Mouse (Mus musculus): ENCODE data around the gene Kif27. TPM values are rescaled to one million over a fixed set of nuclear protein-coding genes. Genes with fewer than 3 reads are reported as not detected.
"Not testable (repeated sequence)": the region's sequence is repeated elsewhere in the genome, so short reads cannot be mapped to it uniquely, and the experiment has no call there.

Kif27 gene
- total RNA-seq, 2 experiments from 2014 or later = not detected

DNA sequence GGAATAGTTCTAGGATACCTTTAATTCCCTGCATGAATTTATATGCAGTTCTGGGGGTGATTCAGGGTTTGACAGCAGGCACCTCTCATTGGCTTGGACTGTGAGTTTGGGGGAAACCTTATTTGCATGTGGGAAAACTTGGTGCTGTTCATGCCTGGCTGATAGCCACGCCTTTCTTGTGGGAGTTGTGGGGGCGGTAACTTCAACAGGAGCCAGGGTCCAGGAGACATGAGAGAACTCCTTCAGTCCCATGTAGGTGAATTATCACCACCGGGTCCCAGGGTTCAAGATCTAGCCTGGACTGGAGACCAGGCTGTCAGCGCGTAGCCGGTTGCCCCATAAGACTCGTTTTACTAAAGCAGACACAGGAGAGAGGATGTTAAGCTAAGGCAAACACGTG, 6.3 kb upstream of the Kif27 start:
- not testable (repeated sequence) for DNase-seq (ENCODE audit: low spot score)

DNA sequence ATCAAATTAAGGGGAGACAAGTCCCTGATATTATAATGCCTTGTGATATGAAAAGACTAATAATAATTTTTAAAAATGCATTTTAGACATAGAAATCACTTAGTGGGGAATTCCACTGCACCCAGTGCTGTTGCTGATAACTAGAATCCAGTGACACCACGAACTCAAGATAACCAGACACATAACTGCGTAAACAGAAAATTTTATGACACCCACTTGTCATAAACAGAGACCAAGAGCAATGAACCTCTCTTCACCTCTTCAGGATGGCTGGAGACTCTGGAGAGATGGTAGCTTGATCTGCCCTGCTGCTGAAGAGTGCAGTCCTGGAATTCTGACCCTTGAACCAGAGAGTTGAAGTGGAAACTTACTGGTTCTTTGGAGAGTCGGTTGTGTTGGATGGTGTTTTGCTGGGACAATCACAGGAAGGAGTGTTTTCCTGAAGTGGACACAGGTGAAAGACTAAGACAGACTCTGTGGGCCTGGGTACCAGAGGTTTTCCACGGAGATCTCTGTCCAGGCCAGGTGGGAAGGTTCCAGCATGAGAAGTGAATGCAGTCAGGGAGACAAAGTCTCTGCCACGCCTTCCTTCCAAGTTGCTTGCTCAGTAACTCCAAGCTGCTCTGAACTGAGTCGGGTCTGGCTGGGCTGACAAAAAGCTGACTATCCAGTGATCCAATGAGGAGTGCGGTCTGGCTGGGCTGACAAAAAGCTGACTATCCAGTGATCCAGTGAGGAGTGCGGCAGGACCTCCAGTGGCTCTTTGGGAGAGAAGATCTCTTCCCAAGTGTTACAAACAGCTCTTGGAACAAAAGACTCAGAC, 5.6 kb upstream of the Kif27 start:
- DNase-seq (ENCODE audit: low spot score) = no peak

DNA sequence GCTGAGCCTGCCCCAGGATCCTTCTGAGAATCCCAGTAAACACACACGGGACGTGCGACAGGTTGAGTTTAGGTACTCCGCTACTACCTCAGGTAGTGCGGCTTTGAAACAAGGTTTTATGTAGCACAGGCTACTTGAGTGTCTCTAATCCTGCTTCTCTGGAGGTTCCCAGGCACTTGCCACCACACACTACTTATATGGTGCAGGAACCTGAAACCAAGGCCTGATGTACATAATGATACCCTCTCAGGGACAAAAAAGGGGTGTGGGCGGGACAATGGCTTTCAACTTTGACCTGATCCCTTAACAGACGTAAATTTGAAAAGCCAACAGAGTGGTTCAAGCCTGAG, 357 bp upstream of the Kif27 start:
- DNase-seq (ENCODE audit: low spot score) = no peak

DNA sequence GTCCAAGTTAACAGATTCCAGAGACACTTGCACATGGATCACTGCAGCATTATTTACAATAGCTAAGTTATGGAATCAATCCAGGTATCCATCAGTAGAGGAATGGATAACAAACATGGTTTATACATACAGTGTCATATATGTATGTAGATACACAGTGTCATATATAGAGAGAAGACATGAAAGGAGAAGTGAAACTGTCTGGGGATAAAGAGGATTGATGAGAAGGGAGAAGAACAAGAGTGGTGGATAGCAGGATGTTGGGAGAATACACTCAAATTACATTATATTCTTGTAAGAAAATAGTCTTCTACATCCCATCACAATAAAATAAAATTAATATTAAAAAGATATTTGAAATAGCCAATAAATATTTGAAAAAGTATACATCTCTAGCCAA, 5.9 kb downstream of the Kif27 start:
- no peak for DNase-seq (ENCODE audit: low spot score)

DNA sequence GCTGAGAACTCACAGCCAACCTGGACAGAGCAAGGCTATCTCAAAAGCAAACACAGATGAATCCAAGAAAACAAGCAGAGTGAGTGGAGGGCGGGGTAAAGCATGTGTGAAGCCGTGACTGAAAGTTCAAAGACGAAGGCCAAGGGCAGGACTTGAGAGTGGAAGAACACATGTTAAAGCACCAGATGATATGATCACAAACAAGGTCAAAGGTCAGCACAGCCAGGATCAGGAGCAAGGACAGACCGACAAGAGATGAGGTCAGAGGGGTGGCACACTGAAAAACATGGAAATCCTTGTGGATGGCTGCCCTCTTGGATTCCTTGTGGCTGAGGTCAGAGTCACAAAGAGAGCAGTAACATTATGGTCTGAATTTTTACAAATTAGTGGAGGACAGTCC, 8.3 kb downstream of the Kif27 start:
- no peak for DNase-seq (ENCODE audit: low spot score)

DNA sequence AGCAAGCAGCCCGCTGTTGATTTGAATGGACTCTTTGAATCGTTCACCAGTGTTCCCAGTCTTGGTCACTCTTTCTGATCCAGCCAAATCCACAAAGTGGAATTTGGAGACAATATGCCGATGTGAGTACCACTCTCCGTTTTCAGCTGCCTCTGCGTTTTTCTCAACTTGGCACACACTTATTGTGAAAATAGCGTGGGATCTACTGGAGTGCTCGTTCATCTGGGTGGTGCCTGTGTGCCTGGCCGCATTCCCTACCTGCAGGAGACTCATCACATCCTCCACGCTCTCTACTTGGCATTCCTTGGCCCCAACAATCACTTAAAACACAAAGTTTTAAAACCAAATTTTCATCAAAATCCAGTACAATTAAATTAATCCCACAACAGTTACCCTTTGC, 14.4 kb downstream of the Kif27 start:
- no peak for DNase-seq (ENCODE audit: low spot score)

DNA sequence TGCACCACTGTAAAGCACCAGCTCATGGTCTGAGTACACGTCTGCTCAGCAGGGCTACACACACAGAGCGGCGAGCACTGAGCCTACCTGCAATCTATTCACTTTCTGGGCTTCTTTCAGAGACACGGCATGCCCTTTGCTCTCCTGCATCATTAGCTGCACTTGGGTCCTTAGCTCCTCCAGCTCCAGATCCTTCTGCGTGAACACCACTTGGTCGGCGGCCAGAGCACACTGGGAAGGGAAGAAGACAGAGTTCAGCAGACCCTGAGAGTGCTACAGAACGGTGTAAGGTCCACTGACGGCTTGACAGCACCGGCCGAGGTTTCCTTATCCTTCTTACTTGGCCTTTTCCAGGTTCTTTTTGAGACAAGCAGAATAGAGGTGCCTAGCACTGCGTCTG, 21.5 kb downstream of the Kif27 start:
- DNase-seq (ENCODE audit: low spot score) = no peak

DNA sequence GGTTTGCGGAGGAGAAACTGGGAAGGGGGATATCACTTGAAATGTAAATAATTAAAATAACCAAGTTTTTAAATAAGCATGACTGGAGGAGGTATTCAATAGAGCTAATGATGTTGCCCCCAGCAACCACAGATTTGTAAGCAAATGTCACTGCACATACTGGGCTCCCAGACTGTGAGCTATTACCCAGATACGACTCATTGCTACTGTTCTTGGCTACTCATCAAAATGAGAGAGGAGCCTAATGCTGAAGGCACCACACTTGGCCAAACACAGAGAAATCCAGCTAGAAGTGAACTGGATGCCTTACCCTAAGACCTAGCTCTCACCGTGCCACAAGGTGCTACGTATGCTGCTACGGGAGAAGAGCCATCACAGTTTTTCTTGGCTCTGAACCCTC, 24.8 kb downstream of the Kif27 start:
- DNase-seq (ENCODE audit: low spot score) = no peak

DNA sequence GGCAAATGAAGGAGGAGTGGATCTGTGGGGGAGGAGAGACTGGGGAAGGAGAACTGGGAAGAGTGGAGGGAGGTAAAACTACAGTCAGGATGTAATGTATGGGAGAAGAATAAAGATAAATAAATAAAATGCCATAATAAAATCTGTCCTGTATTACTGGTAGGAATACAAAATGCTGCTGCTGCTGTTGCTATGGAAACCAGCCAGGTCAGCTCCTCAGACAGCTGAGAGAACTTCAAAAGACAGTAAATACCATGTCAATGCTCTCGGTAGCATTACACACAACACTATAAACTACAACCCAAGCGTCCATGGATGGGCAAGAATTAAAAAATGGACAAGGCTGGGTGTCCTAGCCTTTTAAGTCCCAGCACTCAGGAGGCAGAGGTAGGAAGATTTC, 41.2 kb downstream of the Kif27 start:
- no peak for DNase-seq (ENCODE audit: low spot score)

DNA sequence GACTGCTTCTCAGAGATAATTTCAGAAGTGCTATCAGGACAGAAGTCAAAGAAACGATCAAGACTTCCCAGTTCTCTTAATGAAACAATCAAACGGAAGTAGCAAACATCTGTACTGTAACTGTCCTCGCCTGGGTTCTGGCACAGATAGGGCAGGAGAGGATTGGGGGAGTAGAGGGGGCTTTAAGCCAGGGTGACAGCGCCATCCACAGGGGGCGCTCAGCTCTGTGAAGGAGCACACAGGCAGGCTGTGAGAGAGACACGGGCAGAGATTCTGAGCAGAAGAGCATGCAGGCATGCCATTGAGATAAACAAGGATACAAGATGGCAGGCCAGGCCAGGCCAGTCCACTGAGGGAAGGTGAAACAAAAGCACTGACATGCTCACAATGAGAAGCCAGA, 43.9 kb downstream of the Kif27 start:
- no peak for DNase-seq (ENCODE audit: low spot score)

DNA sequence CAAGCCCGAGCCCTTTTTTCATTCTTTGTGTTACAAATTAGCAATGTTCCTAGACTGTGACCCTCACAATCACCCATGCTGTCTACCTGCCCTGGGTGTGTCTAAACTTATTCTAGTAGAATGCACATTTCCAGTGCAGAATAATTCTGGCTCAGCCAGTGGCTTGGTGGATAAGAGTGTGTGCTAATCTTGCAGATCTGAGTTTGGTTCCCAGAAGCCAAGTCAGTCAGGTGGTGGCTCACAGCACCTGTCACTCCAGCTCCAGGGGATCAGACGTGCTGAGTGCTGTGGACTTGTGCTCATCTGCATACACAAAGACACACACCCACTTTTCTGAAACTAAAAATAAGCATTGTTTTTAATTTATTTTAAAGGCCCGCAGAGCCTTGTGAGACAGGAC, 45.2 kb downstream of the Kif27 start:
- no peak for DNase-seq (ENCODE audit: low spot score)

DNA sequence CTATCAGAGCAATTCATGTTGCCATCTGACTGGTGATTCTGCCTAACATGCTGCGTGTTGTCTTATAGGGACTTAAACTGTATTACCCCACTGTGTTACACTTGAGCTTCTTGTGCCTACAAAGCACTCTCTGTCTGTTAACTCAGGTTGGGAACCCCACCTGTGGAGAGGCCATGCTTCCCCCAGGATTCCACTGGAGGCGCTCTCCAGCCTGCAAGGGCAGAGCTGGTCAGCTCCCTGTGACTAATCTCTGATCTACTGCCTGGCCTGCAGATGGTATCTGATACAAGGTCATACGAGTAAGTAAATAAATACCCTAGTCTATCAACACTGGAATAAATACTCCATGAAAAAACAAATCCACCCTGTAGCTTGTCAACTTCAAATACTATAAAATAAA, 47.6 kb downstream of the Kif27 start:
- no peak for DNase-seq (ENCODE audit: low spot score)

DNA sequence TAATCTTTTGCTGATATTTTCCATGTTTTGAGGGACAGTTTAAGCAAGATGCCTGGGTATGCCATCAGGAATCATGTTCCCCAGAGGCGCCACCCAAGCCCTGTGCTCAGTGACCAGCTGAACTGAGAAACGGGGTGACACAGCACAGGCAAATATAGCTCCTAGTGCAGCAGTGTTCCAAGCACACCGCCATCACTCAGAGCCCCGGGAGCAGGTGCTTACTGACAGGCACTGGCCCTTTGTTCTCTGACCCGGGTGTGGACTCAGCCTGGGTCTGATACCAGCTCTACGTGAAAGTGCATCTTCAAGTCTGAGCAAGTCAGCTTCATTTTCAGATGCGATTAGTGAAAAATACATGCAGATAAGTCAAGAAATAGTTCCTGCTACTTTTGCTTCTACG, 49.4 kb downstream of the Kif27 start:
- no peak for DNase-seq (ENCODE audit: low spot score)

DNA sequence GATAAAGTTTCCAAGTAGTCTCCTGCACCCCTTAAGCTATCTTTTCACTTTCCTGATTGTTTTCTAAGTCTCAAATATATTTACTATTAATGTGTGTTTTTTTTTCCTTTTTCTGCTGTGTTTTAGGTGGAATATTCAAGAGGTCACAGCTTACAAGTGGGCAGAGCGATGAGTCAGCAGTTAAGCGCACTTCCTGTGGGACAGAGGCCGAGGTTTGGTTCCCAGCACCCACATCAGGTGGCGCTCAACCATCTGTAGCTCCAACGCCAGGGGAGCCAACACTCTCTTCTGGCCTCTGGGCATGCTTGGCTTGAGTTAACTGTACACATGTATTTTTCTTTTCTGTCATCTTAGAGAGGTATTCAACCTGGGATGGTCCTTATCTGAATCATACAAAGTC, 51.5 kb downstream of the Kif27 start:
- DNase-seq (ENCODE audit: low spot score) = no peak

DNA sequence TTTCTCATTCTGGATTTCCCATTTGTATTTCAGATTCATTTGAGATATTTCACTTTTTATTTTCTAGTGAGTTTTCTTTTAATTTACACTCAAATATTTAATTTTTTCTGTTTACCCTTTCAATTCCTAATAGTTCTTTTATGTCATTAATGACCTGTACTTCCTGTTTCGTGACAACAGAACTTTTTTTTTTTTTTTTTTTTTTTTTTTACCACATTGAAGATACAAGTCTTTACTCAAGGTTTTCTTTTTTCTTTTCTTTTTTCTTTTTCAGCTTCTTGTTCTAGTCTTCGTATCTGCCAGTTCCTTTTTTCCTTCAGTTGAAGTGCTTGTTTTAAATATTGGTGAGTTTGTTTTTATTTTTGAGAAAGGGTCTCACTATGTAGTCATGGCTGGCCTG, 53.7 kb downstream of the Kif27 start:
- no peak for DNase-seq (ENCODE audit: low spot score)

DNA sequence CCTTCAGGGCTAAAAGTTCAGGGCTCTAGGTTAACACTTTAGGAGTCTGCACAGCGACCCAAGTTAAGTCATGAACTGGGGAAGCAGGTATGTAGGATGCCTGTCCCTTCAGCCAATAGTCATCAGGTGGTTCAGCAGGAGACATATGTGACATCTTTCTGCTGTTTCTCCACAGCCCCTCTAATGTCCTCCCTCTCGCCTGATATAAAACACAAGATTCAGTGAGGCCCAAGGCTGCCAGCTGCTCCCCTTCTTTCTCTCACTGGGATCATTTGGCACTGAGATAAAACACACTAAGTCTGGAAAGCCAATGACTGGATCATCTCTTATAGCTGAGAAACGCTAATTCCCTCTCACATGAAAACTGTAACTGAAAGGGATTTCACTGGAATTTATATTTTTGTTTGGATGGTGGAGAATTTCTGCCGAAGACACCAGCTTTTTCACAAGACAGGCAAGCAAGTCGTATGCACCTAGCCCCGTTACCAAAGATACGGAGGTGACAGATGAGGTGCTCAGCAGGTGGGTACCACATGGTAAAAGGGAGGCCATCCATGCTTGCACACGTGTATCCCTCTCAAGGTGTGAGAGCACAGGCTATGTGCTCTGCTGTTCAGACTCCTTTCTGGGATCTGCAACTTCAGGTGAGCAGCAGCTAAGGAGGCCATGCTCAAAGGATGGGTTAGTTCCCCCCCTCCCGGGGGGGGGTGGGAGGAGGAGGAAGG, 56.3 kb downstream of the Kif27 start:
- DNase-seq (ENCODE audit: low spot score) = no peak

DNA sequence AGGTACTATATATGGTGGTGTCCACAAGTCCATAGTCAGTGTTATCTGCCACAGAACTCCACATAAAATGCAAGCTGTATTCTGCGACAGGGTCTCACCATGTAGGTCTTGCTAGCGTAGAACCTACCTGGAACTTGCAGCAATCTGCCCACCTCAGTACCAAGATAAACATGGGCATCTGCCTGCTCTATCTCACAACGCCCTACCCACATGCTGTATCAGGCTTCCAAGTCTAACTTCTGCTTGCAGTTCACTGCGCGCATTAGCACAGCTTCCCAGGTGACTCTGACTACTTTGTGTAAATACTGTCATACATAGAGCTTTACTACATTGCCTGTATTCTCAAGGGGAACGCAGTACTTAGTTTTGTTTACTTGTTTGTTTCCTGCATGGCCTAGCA, 57.0 kb downstream of the Kif27 start:
- DNase-seq (ENCODE audit: low spot score) = no peak

DNA sequence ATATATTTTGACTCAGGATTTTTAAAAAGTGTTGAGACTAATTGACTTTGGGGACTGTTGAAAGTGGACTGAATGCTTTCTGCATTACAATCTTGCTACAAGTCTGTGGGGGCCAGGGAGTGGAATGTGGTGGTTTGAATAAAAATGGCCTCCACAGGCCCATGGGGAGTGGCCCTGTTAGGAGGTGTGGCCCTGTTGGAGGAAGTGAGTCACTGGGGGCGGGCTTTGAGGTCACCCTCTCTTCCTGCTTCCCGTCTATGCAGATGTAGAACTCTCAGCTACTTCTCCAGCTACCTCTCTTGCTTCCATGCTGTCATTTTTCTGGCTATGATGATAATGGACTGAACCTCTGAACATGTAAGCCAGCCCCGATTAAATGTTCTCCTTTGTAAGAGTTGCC, 60.2 kb downstream of the Kif27 start:
- DNase-seq (ENCODE audit: low spot score) = no peak

DNA sequence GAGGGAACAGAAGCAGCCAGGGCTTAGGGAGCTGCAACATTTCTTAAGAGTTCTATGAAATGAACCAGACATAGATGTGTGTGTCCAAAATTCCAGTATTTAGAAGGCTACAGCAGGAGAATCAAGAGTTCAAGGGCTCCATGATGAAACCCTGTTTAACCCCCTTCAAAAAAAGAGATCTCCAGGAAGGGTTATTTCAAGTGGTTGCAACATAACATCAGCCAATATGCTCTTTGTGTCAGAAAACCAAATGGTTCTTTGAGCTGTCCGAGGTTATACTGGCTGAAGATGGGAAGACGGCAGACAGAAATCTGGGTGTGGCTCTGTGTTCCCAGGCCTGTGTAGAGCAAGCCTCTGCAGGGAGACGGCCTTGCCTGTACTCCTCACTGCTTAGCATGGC, 63.3 kb downstream of the Kif27 start:
- no peak for DNase-seq (ENCODE audit: low spot score)

DNA sequence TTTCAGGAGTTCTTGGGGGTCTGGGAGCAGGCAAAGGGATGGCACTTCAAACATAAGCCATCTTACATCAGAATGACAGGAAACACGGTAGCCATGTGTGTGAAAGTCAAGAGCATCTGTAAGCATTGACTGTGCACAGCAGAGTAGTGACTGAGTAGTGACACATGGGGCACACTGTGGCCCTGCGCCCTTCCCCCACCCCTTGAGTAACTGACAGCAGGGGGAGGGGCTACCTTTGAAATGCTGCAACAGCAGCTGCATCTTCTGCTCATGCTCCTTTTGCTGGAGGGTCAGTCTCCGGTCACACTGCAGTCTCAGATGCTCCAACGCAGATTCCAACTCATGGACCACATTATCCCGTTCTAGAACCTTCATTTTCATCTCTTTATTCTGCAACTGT, 66.1 kb downstream of the Kif27 start:
- no peak for DNase-seq (ENCODE audit: low spot score)

DNA sequence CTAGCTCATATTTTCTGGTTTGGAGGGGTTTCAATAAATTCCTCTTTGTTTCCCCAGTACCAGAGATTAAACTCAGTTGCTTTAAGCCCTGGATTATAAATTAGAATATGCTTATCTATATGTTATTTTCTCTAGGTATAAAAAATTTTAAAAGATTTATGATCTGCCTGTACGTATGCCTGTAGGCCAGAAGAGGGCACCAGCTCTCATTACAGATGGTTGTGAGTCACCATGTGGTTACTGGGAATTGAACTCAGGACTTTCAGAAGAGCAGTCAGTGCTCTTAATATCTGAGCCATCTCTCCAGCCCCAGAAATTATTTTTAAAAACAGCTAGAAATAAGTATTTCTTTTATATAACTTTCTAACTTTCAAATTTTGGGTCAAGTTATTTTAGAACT, 69.6 kb downstream of the Kif27 start:
- no peak for DNase-seq (ENCODE audit: low spot score)

DNA sequence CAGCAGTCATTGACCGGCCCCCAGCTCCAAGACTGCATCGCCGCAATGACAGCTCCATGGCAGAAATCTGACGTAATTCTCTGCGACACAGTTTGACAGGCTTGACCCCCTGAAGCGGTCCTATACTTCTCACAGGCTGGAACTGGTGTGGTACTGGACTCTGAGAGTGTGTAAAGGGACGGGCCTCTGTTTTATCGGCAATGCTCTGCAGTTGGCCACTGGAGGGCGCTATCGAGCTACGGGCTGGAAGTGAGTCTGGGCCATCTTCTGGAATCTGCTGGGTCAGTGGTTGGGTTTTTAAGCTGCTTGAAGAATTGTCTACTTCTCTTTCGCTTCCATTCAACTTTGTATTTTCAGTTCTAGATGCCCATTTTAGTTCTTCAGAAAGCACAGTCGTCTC, 71.1 kb downstream of the Kif27 start:
- peak; percentile 85 for DNase-seq (ENCODE audit: low spot score)

DNA sequence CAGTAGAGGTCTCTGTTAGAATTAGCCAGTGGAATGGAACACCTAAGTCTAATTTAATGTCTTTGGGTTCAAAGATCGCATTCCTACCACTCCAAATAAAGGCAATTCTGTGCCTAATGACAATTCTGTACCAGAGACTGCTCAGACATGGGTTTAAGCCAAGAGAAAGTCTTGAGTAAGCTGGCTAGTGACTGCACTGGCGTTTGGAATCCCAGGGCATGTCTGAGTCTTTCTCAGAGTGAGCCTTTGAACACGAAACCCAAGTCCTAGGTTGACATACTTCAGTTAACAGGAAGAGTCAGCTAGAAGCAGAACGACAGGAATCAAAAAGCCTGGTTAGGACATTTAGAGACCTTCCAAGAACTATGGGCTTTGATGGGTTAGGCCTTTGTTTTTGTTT, 75.5 kb downstream of the Kif27 start:
- no peak for DNase-seq (ENCODE audit: low spot score)
